Mouse (Mus musculus): ENCODE results near the gene Olfr734.

The Olfr734 gene

GRCm38 (mm10) chr14:50326661-50327060, at the start of gene Olfr734:
Gene Olfr734 (minus strand): TSS chr14:50326761.
- DNase-seq (ENCODE audit: low spot score), result no peak

- no peak for DNase-seq (ENCODE audit: low spot score)
Observed at GRCm38 (mm10) chr14:50363561-50363960, 37.0 kb upstream of the Olfr734 start.

GRCm38 (mm10) chr14:50360480-50360879, 33.9 kb upstream of the Olfr734 start:
- DNase-seq (ENCODE audit: low spot score), result no peak

- DNase-seq (ENCODE audit: low spot score), result no peak
Observed at GRCm38 (mm10) chr14:50357593-50357992, 31.0 kb upstream of the Olfr734 start, which contains the start of gene Tlr11. Gene Tlr11 (plus strand): TSS chr14:50357914.

- no peak for DNase-seq (ENCODE audit: low spot score)
Observed at GRCm38 (mm10) chr14:50356725-50357124, 30.2 kb upstream of the Olfr734 start.

- DNase-seq (ENCODE audit: low spot score), result no peak
Observed at GRCm38 (mm10) chr14:50352438-50352837, 25.9 kb upstream of the Olfr734 start.

GRCm38 (mm10) chr14:50348796-50349195, 22.2 kb upstream of the Olfr734 start, which contains the start of gene Olfr735:
Gene Olfr735 (minus strand): TSS chr14:50348872.
- DNase-seq (ENCODE audit: low spot score), result no peak

GRCm38 (mm10) chr14:50301422-50301821, 25.1 kb downstream of the Olfr734 start, which contains the start of gene Olfr733:
Gene Olfr733 (minus strand): TSS chr14:50301522.
- no peak for DNase-seq (ENCODE audit: low spot score)

GRCm38 (mm10) chr14:50284106-50284505, 42.5 kb downstream of the Olfr734 start, which contains the start of gene Olfr732:
Gene Olfr732 (minus strand): TSS chr14:50284206.
- no peak for DNase-seq (ENCODE audit: low spot score)
